Mouse (Mus musculus) CH12.LX (cell line): Measurements from ENCODE around the gene Smtnl2. TPM values are rescaled to one million over a fixed set of nuclear protein-coding genes. Genes with fewer than 3 reads are reported as not detected.

Experiments
- DNase-seq: peaks from one replicate; pipeline ENCODE4 v3.0.0-alpha.2; 2013; ENCODE audit errors: extremely low read depth
- H3K27ac ChIP-seq: 2 replicates; pipeline ENCODE4 v1.5.1; 2012; ENCODE audit warnings: low read depth, mild to moderate bottlenecking, control low read depth, moderate library complexity; ENCODE audit not compliant: insufficient read depth
- H3K27me3 ChIP-seq: replicated peaks from 2 replicates; pipeline ENCODE3; 2012; ENCODE audit warnings: inconsistent platforms
- H3K36me3 ChIP-seq, 2 experiments: replicated peaks in 1 of 2; 2 replicates each; pipeline versions ENCODE3 to v1.6.1; 2012; ENCODE audit warnings: inconsistent platforms in 1 of 2, low read length in 1 of 2, mild to moderate bottlenecking in 1 of 2, mixed read lengths in 1 of 2, moderate library complexity in 1 of 2; ENCODE audit not compliant: control insufficient read depth in 1 of 2, insufficient read depth in 1 of 2
- H3K4me1 ChIP-seq, 2 experiments: 2 replicates each; pipeline ENCODE4 v1.6.1; 2012; ENCODE audit warnings: inconsistent platforms in 1 of 2, moderate library complexity in 1 of 2; ENCODE audit not compliant: insufficient read depth in 2 of 2, control insufficient read depth in 1 of 2
- H3K4me2 ChIP-seq: 2 replicates; pipeline ENCODE4 v1.6.1; 2012; ENCODE audit warnings: low read depth, mild to moderate bottlenecking, control low read depth; ENCODE audit not compliant: poor library complexity, insufficient read depth, severe bottlenecking
- H3K4me3 ChIP-seq, 3 experiments: fragments of 150-350 bp in 1 of 3; sonication (generic) in 1 of 3; replicated peaks in 1 of 3; 2 replicates each; pipeline versions ENCODE3 to v1.5.1; 2011 to 2012; ENCODE audit warnings: low read depth in 2 of 3, low read length in 2 of 3, mild to moderate bottlenecking in 2 of 3, moderate library complexity in 2 of 3, control low read depth in 1 of 3, improper control_type of control experiment in 1 of 3, inconsistent platforms in 1 of 3, mixed read lengths in 1 of 3; ENCODE audit not compliant: poor library complexity in 1 of 3
- H3K79me2 ChIP-seq: replicated peaks from 2 replicates; pipeline ENCODE4 v1.6.1; 2012; ENCODE audit warnings: mild to moderate bottlenecking, moderate library complexity; ENCODE audit not compliant: control insufficient read depth, poor library complexity, insufficient read depth, severe bottlenecking; ENCODE audit errors: extremely low read depth
- H3K9ac ChIP-seq: 2 replicates; pipeline ENCODE4 v1.6.1; 2012; ENCODE audit warnings: low read depth, mild to moderate bottlenecking, control low read depth, moderate library complexity; ENCODE audit not compliant: insufficient read depth
- H3K9me3 ChIP-seq: replicated peaks from 2 replicates; pipeline ENCODE3; 2012; ENCODE audit warnings: low read length, inconsistent platforms, mixed read lengths
- CHD1 ChIP-seq: IDR thresholded peaks from 2 replicates; pipeline ENCODE4 v1.6.1; 2012; ENCODE audit warnings: low read depth, low read length, improper control_type of control experiment, inconsistent platforms
- CHD2 ChIP-seq: IDR thresholded peaks from 2 replicates; pipeline ENCODE4 v1.6.1; 2011; ENCODE audit warnings: low read length, improper control_type of control experiment
- CTCF ChIP-seq, 2 experiments: IDR thresholded peaks in 1 of 2; conservative IDR thresholded peaks in 1 of 2; 2 replicates each; pipeline ENCODE4 v1.5.1; 2011 to 2012; ENCODE audit warnings: low read depth in 2 of 2, low read length in 2 of 2, improper control_type of control experiment in 1 of 2, inconsistent platforms in 1 of 2, mild to moderate bottlenecking in 1 of 2, moderate library complexity in 1 of 2
- ELF1 ChIP-seq: IDR thresholded peaks from 2 replicates; pipeline ENCODE4 v1.6.1; 2014; ENCODE audit warnings: low read depth, mild to moderate bottlenecking, inconsistent platforms, low read length, improper control_type of control experiment
- EP300 ChIP-seq: IDR thresholded peaks from 2 replicates; pipeline ENCODE4 v1.6.1; 2011; ENCODE audit warnings: low read length, improper control_type of control experiment
- ETS1 ChIP-seq: conservative IDR thresholded peaks from 2 replicates; pipeline ENCODE4 v1.6.1; 2012; ENCODE audit warnings: low read depth, mild to moderate bottlenecking, inconsistent platforms, low read length, improper control_type of control experiment, moderate library complexity
- IRF4 ChIP-seq: IDR thresholded peaks from 2 replicates; pipeline ENCODE4 v1.6.1; 2014; ENCODE audit warnings: low read depth, mild to moderate bottlenecking, inconsistent platforms, low read length, improper control_type of control experiment
- JUND ChIP-seq: conservative IDR thresholded peaks from 2 replicates; pipeline ENCODE4 v1.6.1; 2011; ENCODE audit warnings: low read depth, low read length, improper control_type of control experiment
- MAZ ChIP-seq: IDR thresholded peaks from 2 replicates; pipeline ENCODE4 v1.6.1; 2012; ENCODE audit warnings: low read depth, mild to moderate bottlenecking, inconsistent platforms, low read length, improper control_type of control experiment, moderate library complexity
- MEF2A ChIP-seq: IDR thresholded peaks from 2 replicates; pipeline ENCODE4 v1.6.1; 2014; ENCODE audit warnings: low read depth, mild to moderate bottlenecking, inconsistent platforms, low read length, improper control_type of control experiment, borderline replicate concordance
- MXI1 ChIP-seq: IDR thresholded peaks from 2 replicates; pipeline ENCODE4 v1.6.1; 2011; ENCODE audit warnings: mild to moderate bottlenecking, low read depth, low read length, improper control_type of control experiment
- NRF1 ChIP-seq: IDR thresholded peaks from 2 replicates; pipeline ENCODE4 v1.6.1; 2014; ENCODE audit warnings: low read depth, mild to moderate bottlenecking, inconsistent platforms, low read length, improper control_type of control experiment, moderate library complexity
- PAX5 ChIP-seq: IDR thresholded peaks from 2 replicates; pipeline ENCODE4 v1.6.1; 2012; ENCODE audit warnings: low read length, inconsistent platforms, mixed read lengths
- POLR2AphosphoS2 ChIP-seq: IDR thresholded peaks from 2 replicates; pipeline ENCODE4 v1.6.1; 2011; ENCODE audit warnings: low read depth, low read length, improper control_type of control experiment
- RCOR1 ChIP-seq: conservative IDR thresholded peaks from 2 replicates; pipeline ENCODE4 v1.6.1; 2012; ENCODE audit warnings: low read depth, mild to moderate bottlenecking, inconsistent platforms, low read length, improper control_type of control experiment
- SIN3A ChIP-seq: IDR thresholded peaks from 2 replicates; pipeline ENCODE4 v1.6.1; 2012; ENCODE audit warnings: low read length, improper control_type of control experiment, inconsistent platforms
- SMC3 ChIP-seq: IDR thresholded peaks from 2 replicates; pipeline ENCODE4 v1.6.1; 2011; ENCODE audit warnings: low read depth, low read length, improper control_type of control experiment
- TBP ChIP-seq: conservative IDR thresholded peaks from 2 replicates; pipeline ENCODE4 v1.6.1; 2011; ENCODE audit warnings: low read depth, low read length, improper control_type of control experiment
- UBTF ChIP-seq: IDR thresholded peaks from 2 replicates; pipeline ENCODE4 v1.6.1; 2012; ENCODE audit warnings: low read depth, mild to moderate bottlenecking, inconsistent platforms, low read length, improper control_type of control experiment, moderate library complexity
- USF1 ChIP-seq: IDR thresholded peaks from 2 replicates; pipeline ENCODE4 v1.6.1; 2014; ENCODE audit warnings: low read depth, mild to moderate bottlenecking, inconsistent platforms, low read length, improper control_type of control experiment
- USF2 ChIP-seq: conservative IDR thresholded peaks from 2 replicates; pipeline ENCODE4 v1.6.1; 2011; ENCODE audit warnings: low read depth, low read length, improper control_type of control experiment
- ZMIZ1 ChIP-seq: IDR thresholded peaks from 2 replicates; pipeline ENCODE4 v1.6.1; 2012; ENCODE audit warnings: low read depth, mild to moderate bottlenecking, inconsistent platforms, low read length, improper control_type of control experiment
- ZNF384 ChIP-seq: IDR thresholded peaks from 2 replicates; pipeline ENCODE4 v1.6.1; 2012; ENCODE audit warnings: low read depth, low read length, improper control_type of control experiment, inconsistent platforms
- dilution Hi-C: fragments of 300-500 bp; cut with MboI; formaldehyde crosslinking; loops from 2 replicates; pipeline ENCODE4 v1.14.3; 2020; ENCODE audit warnings: low sequenced_read_pairs; ENCODE audit not compliant: extremely low pct_unique_long_range_greater_than_20kb, extremely low pct_ligation_motif_present
- in situ Hi-C: fragments of 300-500 bp; cut with MboI; formaldehyde crosslinking; loops from 3 replicates; pipeline ENCODE4 v1.14.3; 2019; ENCODE audit warnings: low sequenced_read_pairs, low pct_ligation_motif_present, low pct_unique_long_range_greater_than_20kb, mixed read lengths
- polyA plus RNA-seq: library from polyadenylated mRNA; unstranded; fragments of >175 nt; gene quantifications from 2 replicates; pipeline ENCODE4 v1.2.1, GENCODE M21; 2012; ENCODE audit warnings: low read depth; ENCODE audit not compliant: insufficient read length
- total RNA-seq, 2 experiments: library from RNA; depleted of rRNA; stranded (reverse); fragments of 300-350 nt in 1 of 2; fragments of >200 nt in 1 of 2; gene quantifications; 2 replicates each; pipeline ENCODE4 v1.2.3; 2012 to 2014

Smtnl2 gene
- total and polyA plus RNA-seq, 3 experiments: 0.47 TPM; not detected in 1

DNA sequence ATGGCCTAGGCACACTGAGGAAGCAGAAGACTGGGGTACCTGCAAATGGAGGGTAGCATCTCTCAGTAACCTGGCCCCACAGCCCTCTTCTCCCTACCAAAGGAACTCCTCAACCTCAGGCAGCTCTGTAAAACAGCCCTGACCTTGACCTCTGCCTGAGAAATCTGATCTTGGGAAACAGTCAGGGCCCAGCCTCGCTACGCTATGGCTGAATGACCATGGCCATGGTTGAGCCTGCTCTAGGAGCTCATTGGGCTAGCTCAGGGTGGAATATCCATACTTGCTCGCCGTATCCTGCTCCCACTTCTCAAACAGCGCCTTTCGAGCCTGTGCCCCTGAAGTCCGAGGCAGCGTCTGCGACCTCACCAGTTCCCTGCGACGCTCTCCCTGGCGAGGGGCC, 10.4 kb downstream of the Smtnl2 start:
- H3K9ac ChIP-seq: no peak overlapping the region
- dilution Hi-C loops: no loop called here
- no peak for DNase-seq
- peaks cover 7% of the 10 kb centered on the region for H3K9me3 ChIP-seq
- H3K27ac ChIP-seq: no peak overlapping the region
- in situ Hi-C loops: no loop called here
- peaks cover 95% of the 10 kb centered on the region for H3K27me3 ChIP-seq
- no peaks in the 10 kb centered on the region for H3K79me2 ChIP-seq
- H3K36me3 ChIP-seq: no peaks in the 10 kb centered on the region
- H3K4me3 ChIP-seq: no peak overlapping the region
- no peaks in the 10 kb centered on the region for H3K4me1 ChIP-seq
- no peak overlapping the region for H3K4me2 ChIP-seq
- TF ChIP-seq MXI1: no peak
- TF ChIP-seq CHD2: no peak
- no peak for TF ChIP-seq RCOR1
- TF ChIP-seq MEF2A: no peak
- no peak for TF ChIP-seq ETS1
- no peak for TF ChIP-seq USF2
- TF ChIP-seq MAZ: no peak
- TF ChIP-seq ELF1: no peak
- no peak for TF ChIP-seq CTCF (conservative IDR thresholded peaks at IDR 0.05 in 1 of 2, IDR thresholded peaks at IDR 0.05 in 1 of 2; ENCODE audit: low read depth in 2 of 2, low read length in 2 of 2)
- no peak for TF ChIP-seq ZMIZ1
- no peak for TF ChIP-seq NRF1
- TF ChIP-seq SIN3A: no peak
- no peak for TF ChIP-seq PAX5

GRCm38 (mm10) chr11:72397811-72398525, 13.5 kb downstream of the Smtnl2 start:
- TF ChIP-seq NRF1 (no peak), MEF2A (no peak), ELF1 (no peak), ZNF384 (no peak), TBP (no peak), IRF4 (no peak), CHD2 (no peak), SIN3A (no peak), POLR2AphosphoS2 (no peak), USF1 (no peak), UBTF (no peak), JUND (no peak), CHD1 (no peak), EP300 (no peak), SMC3 (no peak)
- Histone ChIP-seq H3K27me3 (peaks cover 95% of the 10 kb centered on the region), H3K4me2 (no peak overlapping the region), H3K79me2 (no peaks in the 10 kb centered on the region), H3K27ac (no peak overlapping the region), H3K9ac (no peak overlapping the region), H3K4me1 (no peaks in the 10 kb centered on the region), H3K9me3 (peaks cover 7% of the 10 kb centered on the region), H3K4me3 (no peak overlapping the region), H3K36me3 (no peaks in the 10 kb centered on the region)
- dilution Hi-C loops: no loop called here
- DNase-seq: no peak
- in situ Hi-C loops: no loop called here
